Mouse (Mus musculus): Measurements from ENCODE around the gene Asgr1.

DNA sequence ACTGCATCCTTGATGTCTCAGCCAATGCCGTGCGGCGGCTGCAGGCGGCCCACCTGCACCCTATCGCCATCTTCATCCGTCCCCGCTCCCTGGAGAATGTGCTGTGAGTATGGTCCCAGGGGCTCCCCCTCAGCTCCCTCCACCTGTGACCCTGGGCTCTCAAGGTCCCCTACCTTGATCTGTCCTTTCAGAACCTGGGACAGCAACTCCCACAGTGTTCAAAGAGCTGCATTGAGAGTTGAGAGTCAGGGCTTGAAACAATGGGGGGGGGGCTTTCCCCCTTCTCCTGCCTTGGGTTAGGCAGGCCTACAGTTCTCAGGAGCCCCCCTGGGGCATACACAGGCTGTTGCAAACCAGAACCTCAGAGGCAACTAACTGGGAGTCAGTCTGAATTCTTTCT, 10.2 kb upstream of the Asgr1 start:
- TF ChIP-seq CTCF (IDR thresholded peaks at IDR 0.05; ENCODE audit: insufficient read depth, low read length) (no peak), POLR2A (IDR thresholded peaks at IDR 0.05; ENCODE audit: borderline replicate concordance, extremely low read depth, low read depth, low read length) (no peak)
